Mouse (Mus musculus) liver, embryonic 14.5 days (tissue): ENCODE measurements around the gene Dnajc14.

Experiments used
- CTCF ChIP-seq: IDR thresholded peaks from 2 replicates; pipeline ENCODE4 v1.5.1; 2016; ENCODE audit warnings: antibody characterized with exemption, low read depth, control low read depth
- EP300 ChIP-seq: IDR thresholded peaks from 2 replicates; pipeline ENCODE4 v1.6.1; 2016; ENCODE audit warnings: antibody characterized with exemption, low read depth

- TF ChIP-seq CTCF (no peak), EP300 (peak; percentile 72)
These were observed 36.8 kb downstream of the Dnajc14 start for GRCm38 (mm10) chr10:128840612-128841011.
